Mouse (Mus musculus) cortical plate, adult 2 months (tissue): ENCODE results near the gene Otx2.

Experiments used
- CTCF ChIP-seq: fragments of 200-500 bp; IDR thresholded peaks from 2 replicates; pipeline ENCODE4 v1.5.1; 2011; ENCODE audit warnings: mild to moderate bottlenecking, control low read depth, low read length; ENCODE audit not compliant: insufficient read depth; ENCODE audit errors: extremely low read depth
- POLR2A ChIP-seq: fragments of 200-500 bp; IDR thresholded peaks from 2 replicates; pipeline ENCODE4 v1.6.1; 2011; ENCODE audit warnings: mild to moderate bottlenecking, low read length, control low read depth; ENCODE audit not compliant: insufficient read depth; ENCODE audit errors: extremely low read depth

- TF ChIP-seq CTCF = no peak
- TF ChIP-seq POLR2A = no peak
These were observed 5.6 kb downstream of the Otx2 start for GRCm38 (mm10) chr14:48668051-48668481.
